Mouse (Mus musculus): ENCODE measurements around the gene Ccdc85b.
A peak's percentile ranks its signal among the peaks of the same experiment; 100 is the strongest.
"Not testable (repeated sequence)": the region's sequence is repeated elsewhere in the genome, so short reads cannot be mapped to it uniquely, and the experiment has no call there.

Gene Ccdc85b

DNA sequence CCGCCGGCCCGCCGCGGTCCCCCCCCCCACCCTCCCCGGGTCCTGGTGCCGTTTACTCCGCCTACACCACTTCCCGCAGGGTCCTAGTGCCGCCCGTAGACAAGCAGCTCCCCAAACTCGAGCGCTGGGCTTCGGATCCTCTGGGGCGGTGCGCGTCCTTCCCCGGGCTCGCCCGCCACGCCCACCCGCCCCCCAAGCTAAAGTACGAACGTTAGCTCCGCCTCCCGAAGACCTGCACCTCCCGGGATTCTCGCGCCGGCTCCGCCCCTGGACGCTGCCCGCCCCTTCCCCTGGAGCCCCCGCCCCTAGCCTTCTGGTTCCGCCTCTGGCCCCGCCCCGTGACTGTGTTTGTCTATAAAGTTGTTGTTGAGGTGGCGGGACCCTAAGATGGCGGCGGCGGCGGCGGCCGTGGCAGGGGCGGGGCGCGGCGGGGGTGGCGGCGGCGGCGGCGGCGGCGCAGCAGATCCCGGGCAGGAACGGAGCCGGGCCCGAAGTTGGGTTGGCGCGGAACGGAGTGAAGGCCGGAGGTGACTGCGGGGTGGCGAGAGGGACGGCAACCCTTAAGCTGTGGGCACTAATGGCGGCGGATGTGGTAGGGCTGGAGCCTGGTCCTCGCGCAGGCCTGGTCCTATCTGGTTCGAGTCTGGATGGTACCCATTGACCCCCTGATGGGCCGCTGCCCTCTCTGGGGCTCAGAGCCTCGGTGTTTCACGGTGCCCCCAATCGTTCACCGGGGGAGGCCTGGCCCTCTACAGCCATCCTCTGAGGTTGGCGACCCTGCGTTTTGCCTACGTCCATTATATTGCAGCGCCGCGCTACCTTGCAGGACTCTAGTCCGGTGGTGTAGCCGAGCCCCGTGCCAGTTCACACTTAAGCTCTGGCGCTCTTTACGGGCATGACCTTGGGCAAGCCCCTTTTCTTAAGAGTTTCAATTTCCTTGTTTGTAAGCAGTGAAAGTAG is 32.6 kb downstream of the Ccdc85b start, which contains the start of the genes Drap1 and AI837181:
Drap1 (minus strand) TSS at position 198 of the 960 bp plus-strand sequence.
AI837181 (plus strand) TSS at position 363 of the 960 bp plus-strand sequence.
- DNase-seq (ENCODE audit: low read depth, low spot score): peak; percentile 95

DNA sequence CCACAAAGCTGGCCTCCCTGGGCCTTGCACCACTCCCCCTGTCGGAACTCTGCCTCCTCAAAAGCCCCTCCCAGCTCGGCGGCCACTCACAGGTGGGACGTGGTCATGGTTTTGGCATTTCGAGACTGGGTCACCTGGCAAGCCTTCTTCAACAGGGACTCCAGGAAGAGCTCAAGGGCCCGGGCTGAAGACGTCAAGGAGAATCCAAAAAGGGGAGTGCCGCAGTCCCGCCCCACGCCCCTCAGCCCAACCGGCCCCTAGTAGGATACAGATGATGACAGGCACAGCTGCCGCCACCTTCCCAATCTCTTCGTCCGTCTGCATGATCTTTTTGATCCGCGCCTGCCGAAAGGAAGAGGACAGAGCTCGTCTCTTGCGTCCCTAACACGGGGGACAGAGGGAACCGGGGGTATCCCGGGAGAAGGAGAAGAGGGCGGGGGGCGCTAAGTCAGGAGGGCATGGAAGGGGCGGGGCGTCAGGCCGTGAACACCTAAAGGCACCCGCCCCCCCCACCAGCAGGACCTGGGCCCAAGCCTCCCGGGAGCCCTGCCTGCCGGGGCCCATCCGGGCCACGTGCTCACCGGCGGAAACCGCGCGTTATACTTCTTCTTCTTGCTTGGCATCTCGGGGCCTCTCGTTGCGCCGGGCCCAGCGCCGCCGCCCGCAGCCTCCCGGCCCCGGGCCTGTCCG is 33.5 kb downstream of the Ccdc85b start:
- peak; percentile 58 for DNase-seq (ENCODE audit: low read depth, low spot score)

- no peak for DNase-seq (ENCODE audit: low read depth, low spot score)
Measured at GRCm38 (mm10) chr19:5423561-5423960, 34.1 kb downstream of the Ccdc85b start.

DNA sequence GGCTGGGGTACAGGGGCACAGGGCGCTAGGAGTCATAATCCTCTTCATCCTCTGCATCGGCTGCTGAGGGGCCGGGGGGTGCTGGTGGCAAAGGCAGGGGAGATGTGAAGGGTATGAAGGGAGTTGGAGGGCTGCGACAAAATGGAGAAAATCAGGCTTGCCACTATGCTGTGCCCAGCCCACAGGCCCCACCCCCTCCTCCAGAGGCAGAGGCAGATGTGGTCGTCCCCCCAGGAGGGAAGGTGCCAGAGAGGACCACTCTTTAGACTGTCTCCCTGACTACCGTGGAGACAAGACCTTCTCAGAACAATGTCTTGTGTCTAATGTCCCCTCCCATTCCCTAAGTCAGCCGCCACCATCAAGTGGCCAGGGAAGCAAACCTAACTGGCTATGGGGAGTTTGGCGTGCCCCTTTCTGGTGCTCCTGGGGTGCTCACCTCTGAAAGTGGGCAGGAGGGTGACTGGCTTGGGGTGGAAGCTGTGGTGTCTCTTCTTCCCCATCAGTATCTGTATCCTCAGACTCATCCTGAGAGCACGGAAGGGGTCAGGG is 34.7 kb downstream of the Ccdc85b start:
- no peak for DNase-seq (ENCODE audit: low read depth, low spot score)

- DNase-seq (ENCODE audit: low read depth, low spot score): no peak
Measured at GRCm38 (mm10) chr19:5422267-5422666, 35.4 kb downstream of the Ccdc85b start.

DNA sequence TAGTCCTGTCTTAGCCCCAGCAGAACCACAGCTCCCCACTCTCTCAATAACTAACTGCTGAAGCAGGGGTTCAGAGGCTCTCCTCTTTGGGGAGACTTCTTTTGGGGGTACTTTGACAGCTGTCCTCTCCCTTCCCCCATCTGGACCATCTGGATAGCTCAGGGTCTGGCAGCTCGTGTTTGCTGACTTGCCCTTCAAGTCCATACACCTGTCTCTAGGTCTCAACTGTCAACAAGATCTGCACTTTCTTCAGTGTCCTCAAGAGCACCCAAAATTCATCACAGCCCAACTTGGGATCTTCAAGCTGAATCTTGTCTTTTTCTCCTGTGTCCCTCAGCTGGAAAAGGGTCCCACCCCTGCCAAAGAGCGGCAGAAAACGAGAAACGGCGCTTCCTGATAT is 35.9 kb downstream of the Ccdc85b start:
- DNase-seq (ENCODE audit: low read depth, low spot score): no peak

DNA sequence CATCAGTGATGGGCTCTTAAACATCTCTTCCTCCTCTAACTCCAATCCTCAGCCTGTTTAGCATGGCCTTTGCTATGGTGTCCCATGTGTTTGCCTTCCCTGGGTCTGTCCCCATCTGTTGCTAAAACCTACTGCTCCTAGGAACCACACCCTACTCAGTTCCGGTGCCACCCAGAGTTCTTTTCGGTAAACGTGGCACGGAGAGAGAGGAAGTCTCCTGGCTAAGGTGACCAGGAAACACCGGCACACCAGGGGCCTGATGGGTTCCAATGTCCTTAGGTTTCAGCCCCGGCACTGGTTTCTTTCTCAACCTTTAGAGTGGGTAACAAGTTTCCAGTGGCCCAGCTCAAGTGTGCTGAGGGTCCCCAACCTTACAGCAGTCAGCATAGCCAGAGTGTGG is 37.1 kb downstream of the Ccdc85b start:
- DNase-seq (ENCODE audit: low read depth, low spot score): no peak

GRCm38 (mm10) chr19:5419630-5420029 is 38.1 kb downstream of the Ccdc85b start:
- DNase-seq (ENCODE audit: low read depth, low spot score): no peak

DNA sequence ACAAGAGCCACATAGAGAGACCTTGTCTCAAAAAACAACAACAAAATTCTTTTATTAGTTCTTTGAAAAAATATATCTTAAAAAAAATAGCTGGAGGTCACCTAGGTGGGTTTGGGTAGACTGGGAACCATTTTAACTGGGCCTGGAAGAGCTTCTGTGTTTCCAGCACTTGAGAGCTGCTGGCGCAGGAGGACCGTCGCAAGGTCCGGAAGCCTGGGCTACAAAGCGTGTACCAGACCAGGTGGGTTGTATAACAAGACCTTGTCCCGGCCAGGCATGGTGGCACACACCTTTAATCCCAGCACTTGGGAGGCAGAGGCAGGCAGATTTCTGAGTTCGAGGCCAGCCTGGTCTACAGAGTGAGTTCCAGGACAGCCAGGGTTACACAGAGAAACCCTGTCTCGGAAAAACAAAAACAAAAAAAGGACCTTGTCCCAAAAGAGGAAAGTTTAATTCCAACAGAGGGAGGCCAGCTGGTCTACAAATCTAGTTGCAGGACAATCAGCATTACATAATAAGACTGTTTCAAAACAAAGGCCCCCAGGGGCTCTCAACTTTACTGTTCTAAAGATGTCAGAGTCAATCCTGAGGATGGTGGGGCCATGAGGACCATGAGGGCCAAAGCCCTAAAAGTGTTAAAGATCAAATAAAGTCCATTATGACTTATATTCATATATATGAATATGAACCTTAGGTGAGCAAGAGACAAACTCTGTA is 38.8 kb downstream of the Ccdc85b start:
- no peak for DNase-seq (ENCODE audit: low read depth, low spot score)

GRCm38 (mm10) chr19:5414534-5414957 is 43.1 kb downstream of the Ccdc85b start:
- DNase-seq (ENCODE audit: low read depth, low spot score): no peak

DNA sequence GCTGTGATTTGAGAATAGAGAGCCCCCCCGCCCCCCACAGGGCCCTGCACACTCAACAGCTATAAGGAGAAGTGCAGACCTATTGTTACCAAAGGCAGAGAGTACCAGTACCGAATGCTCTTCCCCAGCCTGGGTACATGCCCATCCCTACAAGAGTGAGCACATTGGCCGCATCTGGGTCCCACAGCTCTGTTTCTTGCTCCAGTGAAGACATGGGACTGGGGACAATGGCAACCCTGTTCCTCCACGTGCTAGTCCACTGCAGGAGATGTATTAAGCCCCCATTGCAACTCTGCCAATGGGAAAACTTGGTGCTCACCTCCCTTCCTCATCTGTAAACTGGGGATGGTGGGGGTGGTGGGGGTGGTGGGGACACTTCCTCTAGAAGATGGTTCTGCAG is 43.9 kb downstream of the Ccdc85b start:
- no peak for DNase-seq (ENCODE audit: low read depth, low spot score)

DNA sequence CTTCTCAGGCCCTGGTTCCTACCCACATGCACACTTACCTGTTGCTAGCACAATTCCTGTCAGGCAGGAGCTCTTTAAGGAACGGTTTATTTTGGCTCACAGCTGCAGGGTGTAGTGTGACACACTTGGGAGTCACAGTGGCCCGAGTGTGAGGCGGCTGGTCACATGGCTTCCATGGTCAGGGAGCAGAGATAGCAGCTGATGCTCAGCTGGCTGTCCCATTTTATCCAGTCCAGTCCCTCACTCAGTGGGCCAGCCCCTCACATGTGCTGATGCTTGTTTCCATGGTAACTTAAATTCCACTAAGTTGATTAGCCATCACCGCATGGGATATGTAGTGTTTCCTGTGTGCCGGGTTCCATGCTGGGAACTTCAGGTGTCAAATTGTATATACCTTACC is 45.7 kb downstream of the Ccdc85b start:
- DNase-seq (ENCODE audit: low read depth, low spot score): no peak

- DNase-seq (ENCODE audit: low read depth, low spot score): no peak
Measured at GRCm38 (mm10) chr19:5410641-5411040, 47.1 kb downstream of the Ccdc85b start.

DNA sequence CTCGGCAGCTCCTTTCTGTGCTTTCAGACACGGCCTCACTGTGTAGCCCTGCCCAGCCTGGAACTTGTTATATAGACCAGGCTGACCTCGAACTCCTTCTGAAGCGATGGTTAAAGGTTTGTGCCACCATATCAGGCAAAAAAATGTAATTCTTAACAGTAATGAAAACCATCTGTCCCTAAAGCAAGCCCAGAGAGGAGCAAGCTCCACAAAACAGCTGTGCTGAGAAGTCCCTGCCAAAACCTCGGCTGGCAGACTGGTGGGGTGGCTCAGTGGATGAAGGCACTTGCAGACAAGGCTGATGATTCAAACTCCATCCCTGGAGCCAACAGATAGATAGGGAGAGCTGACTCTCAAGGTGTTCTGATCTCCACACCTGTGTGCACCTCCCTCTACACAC is 48.6 kb downstream of the Ccdc85b start:
- no peak for DNase-seq (ENCODE audit: low read depth, low spot score)

DNA sequence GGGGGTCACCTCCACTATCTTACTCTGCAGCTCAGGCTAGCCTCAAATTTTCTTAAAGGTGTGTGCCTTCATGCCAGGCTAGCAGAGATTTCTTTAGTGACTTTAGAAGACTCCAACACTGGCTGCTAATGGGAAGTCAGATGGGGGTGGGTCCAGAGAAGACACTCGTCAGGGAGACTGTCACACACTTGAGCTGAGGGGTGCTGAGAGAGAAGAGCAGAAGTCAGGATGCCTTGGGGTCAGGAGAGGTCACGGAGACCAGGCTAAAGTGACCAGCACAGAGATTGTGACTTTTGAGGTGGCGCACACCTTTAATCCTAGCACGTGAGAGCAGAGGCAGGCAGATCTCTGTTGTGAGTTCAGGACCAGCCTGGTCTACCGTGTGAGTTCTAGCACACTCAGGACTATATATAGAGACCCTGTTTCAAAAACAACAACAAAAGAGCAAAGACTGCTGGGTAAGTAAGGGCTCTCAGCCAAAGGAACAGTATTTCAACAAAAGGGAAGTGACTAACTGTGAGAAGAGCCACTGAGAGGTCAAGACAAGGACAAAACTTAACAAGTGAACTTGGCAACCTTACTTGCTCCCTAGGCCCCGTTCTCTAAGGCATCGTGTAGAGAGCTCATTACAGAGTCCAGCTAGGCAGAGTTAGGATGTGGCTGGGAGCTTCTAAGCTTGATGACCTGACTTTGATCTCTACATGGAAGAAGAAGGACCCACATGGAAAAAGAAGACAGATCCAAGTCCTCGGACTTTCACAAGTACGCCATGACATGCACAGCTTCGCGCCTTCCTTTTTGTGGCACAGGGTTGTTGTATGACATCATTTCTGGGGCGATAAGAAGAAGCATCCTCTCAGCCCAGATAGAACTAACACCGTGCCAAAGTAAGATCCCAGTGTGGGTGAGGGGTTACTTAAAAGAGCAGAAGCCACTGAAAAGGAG is 49.4 kb downstream of the Ccdc85b start:
- no peak for DNase-seq (ENCODE audit: low read depth, low spot score)

DNA sequence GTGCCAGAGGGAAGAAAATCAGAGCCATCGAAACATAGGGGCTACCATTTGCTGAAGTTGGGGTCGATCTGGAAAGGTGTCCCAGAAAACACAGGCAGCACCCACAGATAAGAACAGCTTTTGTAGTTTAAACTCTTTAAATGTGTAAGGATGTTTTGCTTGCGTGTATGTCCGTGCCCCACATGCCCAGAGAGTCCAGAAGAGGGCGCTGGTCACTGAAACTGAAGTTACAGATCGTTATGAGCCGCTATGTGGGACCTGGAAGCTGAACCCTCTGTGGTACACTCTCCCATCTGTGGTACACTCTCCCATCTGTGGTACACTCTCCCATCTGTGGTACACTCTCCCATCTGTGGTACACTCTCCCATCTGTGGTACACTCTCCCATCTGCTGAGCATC is 50.6 kb downstream of the Ccdc85b start:
- peak; percentile 53 for DNase-seq (ENCODE audit: low read depth, low spot score)

DNA sequence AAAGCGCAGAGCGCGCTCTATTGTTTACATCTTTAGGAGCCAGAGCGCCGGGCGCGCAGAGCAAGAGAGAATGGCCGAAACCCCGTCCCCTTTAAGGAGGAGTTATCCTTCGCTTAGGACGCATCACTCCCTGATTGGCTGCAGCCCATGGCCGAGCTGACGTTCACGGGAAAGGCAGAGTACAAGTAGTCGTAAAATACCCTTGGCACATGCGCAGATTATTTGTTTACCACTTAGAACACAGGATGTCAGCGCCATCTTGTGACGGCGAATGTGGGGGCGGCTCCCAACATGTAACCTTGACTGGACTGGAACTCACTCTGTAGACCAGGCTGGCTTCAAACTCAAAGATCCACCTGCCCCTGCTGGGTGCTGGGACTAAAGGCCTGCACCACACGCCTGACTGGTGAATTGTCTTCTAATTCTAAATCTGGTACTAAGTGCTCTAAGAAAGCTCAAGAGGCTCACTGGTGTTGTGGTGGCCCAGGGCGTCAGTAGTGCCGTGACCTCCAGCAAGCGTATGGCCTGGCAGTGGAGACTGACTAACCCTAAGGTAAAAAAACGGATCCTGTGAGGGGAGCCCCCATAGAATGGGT is 51.1 kb downstream of the Ccdc85b start:
- DNase-seq (ENCODE audit: low read depth, low spot score): not testable (repeated sequence)

DNA sequence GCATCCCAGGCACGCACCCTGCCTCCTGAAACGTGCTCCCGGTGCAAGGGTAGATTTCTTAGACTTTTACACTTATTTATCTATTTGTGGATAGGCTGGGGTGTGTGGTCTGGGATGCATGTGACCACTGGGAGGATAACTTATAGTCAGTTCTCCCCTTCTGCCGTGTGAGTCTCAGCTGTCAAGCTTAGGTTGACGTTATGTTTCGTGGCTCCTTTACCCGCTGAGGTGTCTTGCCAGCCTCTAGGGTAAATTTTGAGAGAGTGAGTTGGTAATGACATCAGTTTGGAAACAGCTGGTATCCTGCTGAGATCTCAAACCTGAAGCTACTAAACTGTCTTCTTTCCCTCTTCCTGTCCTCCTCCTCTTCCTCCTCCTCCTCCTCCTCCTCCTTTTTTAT is 51.8 kb downstream of the Ccdc85b start:
- no peak for DNase-seq (ENCODE audit: low read depth, low spot score)
